Mouse (Mus musculus): Measurements from ENCODE around the gene Cox4i2. TPM values are rescaled to one million over a fixed set of nuclear protein-coding genes. Genes with fewer than 3 reads are reported as not detected.

Gene Cox4i2
- polyA plus RNA-seq, 2 experiments: 23.7 to 33.6 TPM

DNA sequence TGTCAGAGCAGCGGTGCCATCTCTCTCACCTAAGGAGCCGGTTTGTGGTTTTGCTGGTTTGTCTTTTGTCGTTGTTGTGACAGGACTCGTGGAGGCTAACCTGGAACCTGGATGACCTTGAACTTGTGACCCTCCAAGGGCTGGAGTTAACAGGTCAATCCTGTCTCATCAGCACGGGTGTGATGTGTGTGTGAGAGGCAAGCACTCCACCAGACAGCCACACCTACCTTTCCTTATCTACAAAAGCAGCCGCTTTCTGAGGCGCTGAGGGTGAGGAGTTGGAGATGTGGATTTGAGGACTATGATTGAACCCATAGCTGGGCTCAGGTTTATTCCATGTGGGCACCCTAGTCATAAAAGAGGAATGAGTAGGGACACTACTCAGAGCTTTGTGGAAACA, 15.7 kb downstream of the Cox4i2 start:
- ATAC-seq (ENCODE audit: low FRiP score, low read depth) (no peak), DNase-seq (ENCODE audit: low spot score) (no peak)
- no peak for TF ChIP-seq POLR2A (IDR thresholded peaks at IDR 0.05; ENCODE audit: borderline replicate concordance, extremely low read depth, insufficient read depth, insufficient read length)
- 80% methylated on average over 7 of the region's 7 CpGs for WGBS
- Histone ChIP-seq H3K4me1 (ENCODE audit: control insufficient read depth, insufficient read depth, low read length) (peaks cover 15% of the 10 kb centered on the region), H3K27me3 (ENCODE audit: control insufficient read depth, insufficient read depth, low read length) (no peaks in the 10 kb centered on the region), H3K4me2 (replicated peaks; ENCODE audit: low read depth, low read length, severe bottlenecking) (no peak overlapping the region), H3K27ac (replicated peaks; ENCODE audit: low read depth, low read length) (no peak overlapping the region), H3K36me3 (ENCODE audit: control insufficient read depth, insufficient read depth, low read length) (no peaks in the 10 kb centered on the region), H3K4me3 (replicated peaks; ENCODE audit: low read length) (no peak overlapping the region), H3K9me3 (ENCODE audit: control insufficient read depth, low read length) (no peaks in the 10 kb centered on the region), H3K9ac (ENCODE audit: low read depth, low read length, severe bottlenecking) (no peak overlapping the region)

DNA sequence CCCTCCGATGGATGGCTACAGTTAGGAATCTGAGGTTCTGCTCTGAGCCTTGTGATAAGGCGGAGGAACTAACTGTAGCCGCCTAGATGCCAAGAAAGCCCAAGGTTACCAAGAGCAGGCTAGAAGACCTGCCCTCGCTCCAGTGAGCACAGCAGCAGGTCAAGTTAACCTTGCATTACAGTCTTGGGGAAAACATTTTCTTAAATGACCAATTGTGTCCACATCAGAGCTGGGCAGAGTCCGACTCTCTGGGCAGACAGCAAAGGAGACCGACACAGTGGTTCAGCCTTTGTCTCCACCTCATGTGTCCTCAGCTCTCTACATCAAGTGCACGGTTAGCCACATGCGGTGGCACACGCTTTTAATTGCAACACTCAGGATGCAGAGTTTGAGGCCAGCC, 17.6 kb downstream of the Cox4i2 start:
- no peak for DNase-seq (ENCODE audit: low spot score)
- ATAC-seq (ENCODE audit: low FRiP score, low read depth): no peak
- H3K4me3 ChIP-seq (replicated peaks; ENCODE audit: low read length): no peak overlapping the region
- no peaks in the 10 kb centered on the region for H3K9me3 ChIP-seq (ENCODE audit: control insufficient read depth, low read length)
- no peaks in the 10 kb centered on the region for H3K36me3 ChIP-seq (ENCODE audit: control insufficient read depth, insufficient read depth, low read length)
- no peaks in the 10 kb centered on the region for H3K27me3 ChIP-seq (ENCODE audit: control insufficient read depth, insufficient read depth, low read length)
- no peak overlapping the region for H3K27ac ChIP-seq (replicated peaks; ENCODE audit: low read depth, low read length)
- TF ChIP-seq POLR2A (IDR thresholded peaks at IDR 0.05; ENCODE audit: borderline replicate concordance, extremely low read depth, insufficient read depth, insufficient read length): no peak
- WGBS: 85% methylated on average over 9 of the region's 9 CpGs
- no peak overlapping the region for H3K9ac ChIP-seq (ENCODE audit: low read depth, low read length, severe bottlenecking)
- no peak overlapping the region for H3K4me2 ChIP-seq (replicated peaks; ENCODE audit: low read depth, low read length, severe bottlenecking)
- no peaks in the 10 kb centered on the region; the same call in 1 of the 2 replicates for H3K4me1 ChIP-seq (ENCODE audit: control insufficient read depth, insufficient read depth, low read length)

DNA sequence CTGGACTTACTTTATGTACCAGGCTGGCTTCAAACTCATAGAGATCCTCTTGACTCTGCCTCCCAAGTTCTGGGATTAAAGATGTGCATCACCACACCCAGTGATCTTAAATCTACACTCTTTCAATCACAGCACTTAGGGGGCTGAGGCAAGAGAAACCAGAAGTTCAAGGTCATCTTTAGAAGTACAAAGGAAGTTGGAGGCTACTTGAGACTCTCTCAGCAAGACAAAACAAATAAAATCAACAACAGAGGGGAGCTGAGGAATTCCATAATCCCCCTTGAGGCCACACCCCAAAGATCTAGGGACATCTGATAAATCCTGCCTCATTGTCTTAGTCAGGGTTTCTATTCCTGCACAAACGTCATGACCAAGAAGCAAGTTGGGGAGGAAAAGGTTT, 18.3 kb downstream of the Cox4i2 start:
- H3K9me3 ChIP-seq (ENCODE audit: control insufficient read depth, low read length): no peaks in the 10 kb centered on the region
- no peaks in the 10 kb centered on the region for H3K27me3 ChIP-seq (ENCODE audit: control insufficient read depth, insufficient read depth, low read length)
- no peak for DNase-seq (ENCODE audit: low spot score)
- no peak overlapping the region for H3K4me3 ChIP-seq (replicated peaks; ENCODE audit: low read length)
- H3K27ac ChIP-seq (replicated peaks; ENCODE audit: low read depth, low read length): no peak overlapping the region
- H3K36me3 ChIP-seq (ENCODE audit: control insufficient read depth, insufficient read depth, low read length): no peaks in the 10 kb centered on the region
- no peak overlapping the region for H3K4me2 ChIP-seq (replicated peaks; ENCODE audit: low read depth, low read length, severe bottlenecking)
- no peaks in the 10 kb centered on the region for H3K4me1 ChIP-seq (ENCODE audit: control insufficient read depth, insufficient read depth, low read length)
- no peak overlapping the region for H3K9ac ChIP-seq (ENCODE audit: low read depth, low read length, severe bottlenecking)
- TF ChIP-seq POLR2A (IDR thresholded peaks at IDR 0.05; ENCODE audit: borderline replicate concordance, extremely low read depth, insufficient read depth, insufficient read length): no peak
- 27% methylated on average over 1 of the region's 1 CpGs for WGBS
- ATAC-seq (ENCODE audit: low FRiP score, low read depth): no peak

DNA sequence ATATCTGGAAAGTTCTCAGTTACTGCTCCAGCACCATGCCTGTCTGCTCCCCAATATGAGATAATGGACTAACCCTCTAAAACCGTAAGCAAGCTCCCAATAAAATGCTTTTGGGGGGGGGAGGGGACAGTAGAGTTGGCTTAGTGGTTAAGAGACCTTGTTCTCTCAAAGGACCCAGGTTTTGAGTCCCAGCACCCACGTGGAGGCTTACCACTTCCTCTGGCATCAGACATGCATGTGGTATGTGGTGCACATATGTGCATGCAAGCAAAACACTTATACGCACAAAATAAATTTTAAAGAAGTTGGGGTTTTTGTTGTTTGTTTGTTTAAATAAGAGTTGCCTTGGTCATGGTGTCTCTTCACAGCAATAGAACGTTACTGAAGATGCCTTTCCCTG, 21.4 kb downstream of the Cox4i2 start:
- no peak overlapping the region for H3K4me2 ChIP-seq (replicated peaks; ENCODE audit: low read depth, low read length, severe bottlenecking)
- ATAC-seq (ENCODE audit: low FRiP score, low read depth): no peak
- WGBS: 62% methylated on average over 4 of the region's 4 CpGs
- no peak overlapping the region for H3K9ac ChIP-seq (ENCODE audit: low read depth, low read length, severe bottlenecking)
- no peaks in the 10 kb centered on the region for H3K27me3 ChIP-seq (ENCODE audit: control insufficient read depth, insufficient read depth, low read length)
- no peak overlapping the region for H3K4me3 ChIP-seq (replicated peaks; ENCODE audit: low read length)
- H3K4me1 ChIP-seq (ENCODE audit: control insufficient read depth, insufficient read depth, low read length): no peaks in the 10 kb centered on the region
- H3K36me3 ChIP-seq (ENCODE audit: control insufficient read depth, insufficient read depth, low read length): peaks cover 15% of the 10 kb centered on the region
- no peak for TF ChIP-seq POLR2A (IDR thresholded peaks at IDR 0.05; ENCODE audit: borderline replicate concordance, extremely low read depth, insufficient read depth, insufficient read length)
- no peak overlapping the region for H3K27ac ChIP-seq (replicated peaks; ENCODE audit: low read depth, low read length)
- no peak for DNase-seq (ENCODE audit: low spot score)
- no peaks in the 10 kb centered on the region for H3K9me3 ChIP-seq (ENCODE audit: control insufficient read depth, low read length)

DNA sequence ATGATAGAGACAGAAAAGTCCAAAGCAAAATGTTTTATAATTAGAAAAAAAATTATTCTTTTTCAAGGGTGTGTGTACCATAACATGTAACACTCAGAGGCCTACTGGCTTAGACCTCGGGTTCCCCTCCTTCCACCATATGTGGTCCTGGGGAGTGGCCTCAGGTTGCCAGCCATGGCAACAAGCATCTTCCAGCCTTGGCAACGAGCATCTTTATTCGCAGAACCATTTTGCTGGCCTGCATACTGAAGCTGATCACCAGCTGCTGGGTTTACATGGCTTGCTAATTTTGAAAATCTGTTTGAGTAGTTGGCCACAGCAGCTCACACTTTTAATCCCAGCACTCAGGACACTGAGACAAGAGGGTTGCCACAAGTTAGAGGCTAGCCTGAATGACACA, 22.0 kb downstream of the Cox4i2 start:
- Histone ChIP-seq H3K4me1 (ENCODE audit: control insufficient read depth, insufficient read depth, low read length) (no peaks in the 10 kb centered on the region), H3K9me3 (ENCODE audit: control insufficient read depth, low read length) (no peaks in the 10 kb centered on the region), H3K27me3 (ENCODE audit: control insufficient read depth, insufficient read depth, low read length) (no peaks in the 10 kb centered on the region), H3K27ac (replicated peaks; ENCODE audit: low read depth, low read length) (no peak overlapping the region), H3K4me3 (replicated peaks; ENCODE audit: low read length) (no peak overlapping the region), H3K36me3 (ENCODE audit: control insufficient read depth, insufficient read depth, low read length) (peaks cover 22% of the 10 kb centered on the region), H3K9ac (ENCODE audit: low read depth, low read length, severe bottlenecking) (no peak overlapping the region), H3K4me2 (replicated peaks; ENCODE audit: low read depth, low read length, severe bottlenecking) (no peak overlapping the region)
- no peak for TF ChIP-seq POLR2A (IDR thresholded peaks at IDR 0.05; ENCODE audit: borderline replicate concordance, extremely low read depth, insufficient read depth, insufficient read length)
- 80% methylated on average over 3 of the region's 3 CpGs for WGBS
- DNase-seq (ENCODE audit: low spot score) (no peak), ATAC-seq (ENCODE audit: low FRiP score, low read depth) (no peak)

DNA sequence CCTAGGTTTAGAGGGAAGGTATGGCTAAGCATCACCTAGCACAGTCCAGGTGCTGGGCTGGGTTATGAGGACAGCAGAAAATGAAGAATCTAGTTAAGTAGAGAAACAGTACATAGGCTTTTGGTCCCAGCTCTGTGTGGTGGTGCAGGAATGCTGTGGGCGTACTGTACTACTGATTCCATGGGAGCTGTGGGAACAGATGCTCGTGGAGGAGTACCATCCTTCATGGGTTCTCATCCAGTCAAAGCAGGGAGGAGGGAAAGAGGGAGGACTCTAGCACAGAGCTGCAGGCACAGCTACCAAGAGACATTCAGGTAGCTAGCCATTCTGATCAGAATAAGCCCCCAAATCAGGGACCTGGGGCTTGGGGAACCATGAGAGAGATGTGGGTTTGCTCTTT, 22.5 kb downstream of the Cox4i2 start:
- Histone ChIP-seq H3K9me3 (ENCODE audit: control insufficient read depth, low read length) (no peaks in the 10 kb centered on the region), H3K36me3 (ENCODE audit: control insufficient read depth, insufficient read depth, low read length) (peaks cover 25% of the 10 kb centered on the region), H3K9ac (ENCODE audit: low read depth, low read length, severe bottlenecking) (no peak overlapping the region), H3K4me3 (replicated peaks; ENCODE audit: low read length) (no peak overlapping the region), H3K4me1 (ENCODE audit: control insufficient read depth, insufficient read depth, low read length) (no peaks in the 10 kb centered on the region), H3K4me2 (replicated peaks; ENCODE audit: low read depth, low read length, severe bottlenecking) (no peak overlapping the region), H3K27ac (replicated peaks; ENCODE audit: low read depth, low read length) (no peak overlapping the region), H3K27me3 (ENCODE audit: control insufficient read depth, insufficient read depth, low read length) (no peaks in the 10 kb centered on the region)
- DNase-seq (ENCODE audit: low spot score): no peak
- no peak for TF ChIP-seq POLR2A (IDR thresholded peaks at IDR 0.05; ENCODE audit: borderline replicate concordance, extremely low read depth, insufficient read depth, insufficient read length)
- 88% methylated on average over 2 of the region's 2 CpGs for WGBS
- no peak for ATAC-seq (ENCODE audit: low FRiP score, low read depth)
